Mouse (Mus musculus): ENCODE data around the gene Szt2. TPM values are rescaled to one million over a fixed set of nuclear protein-coding genes. Genes with fewer than 3 reads are reported as not detected.

The Szt2 gene
- polyA plus RNA-seq, 1 experiment from 2014 or later, result 9.0 TPM

GRCm38 (mm10) chr4:118350864-118351263 lies 58.2 kb downstream of the Szt2 start:
- Histone ChIP-seq H3K27ac (replicated peaks) (no peak overlapping the region), H3K36me3 (no peaks in the 10 kb centered on the region), H3K4me2 (no peak overlapping the region), H3K9ac (no peak overlapping the region), H3K4me3 (no peak overlapping the region), H3K27me3 (no peaks in the 10 kb centered on the region), H3K4me1 (replicated peaks) (no peaks in the 10 kb centered on the region), H3K9me3 (no peaks in the 10 kb centered on the region)
- 86% methylated on average over 2 of the region's 2 CpGs for WGBS
- no peak for ATAC-seq (ENCODE audit: low FRiP score, low read depth)

DNA sequence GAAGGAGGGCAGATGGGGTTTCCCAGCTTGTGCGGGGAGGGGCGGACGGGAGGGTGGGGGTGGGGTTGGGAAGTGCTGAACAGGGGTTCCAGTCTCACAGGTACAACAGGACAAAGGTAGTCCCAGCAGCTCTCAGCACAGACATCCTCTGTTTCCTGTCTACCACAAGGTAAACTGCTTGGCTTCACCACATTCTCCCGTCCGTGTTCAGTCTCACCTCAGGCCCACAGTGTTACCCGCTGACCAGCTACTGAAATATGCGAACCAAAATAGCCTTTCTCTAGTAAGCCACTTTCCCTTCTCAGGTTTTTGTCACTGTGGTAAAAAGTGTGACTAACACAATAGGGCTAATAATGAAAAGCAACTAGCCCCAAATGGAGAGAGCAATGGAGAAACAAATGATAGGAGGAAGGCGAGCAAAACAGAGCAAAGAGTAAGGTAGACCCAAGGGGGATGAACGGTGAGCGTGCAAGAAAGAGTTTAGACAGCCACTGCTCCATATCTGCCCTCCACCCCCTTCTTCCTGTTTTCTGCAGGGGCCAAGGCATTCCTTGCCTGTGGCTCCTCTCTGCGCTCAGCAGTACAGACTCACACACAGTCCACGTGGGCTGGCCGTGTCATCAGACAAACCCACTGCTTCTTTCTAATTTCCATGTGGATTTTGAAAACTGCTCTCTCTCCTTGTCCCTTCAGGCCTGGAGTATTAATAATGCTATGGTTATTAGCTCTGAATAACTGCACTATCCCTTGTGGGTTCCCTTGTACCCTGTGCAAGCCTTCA lies 61.4 kb downstream of the Szt2 start:
- 71% methylated on average over 13 of the region's 13 CpGs for WGBS
- ATAC-seq (ENCODE audit: low FRiP score, low read depth), result 0 out of 2 replicates have a peak, but pooled peaks have one; percentile 45

GRCm38 (mm10) chr4:118341447-118341846 lies 67.6 kb downstream of the Szt2 start:
- WGBS, result 80% methylated on average over 3 of the region's 3 CpGs
- Histone ChIP-seq H3K4me3 (no peak overlapping the region), H3K4me2 (no peak overlapping the region), H3K4me1 (replicated peaks) (no peaks in the 10 kb centered on the region), H3K9ac (no peak overlapping the region), H3K27ac (replicated peaks) (no peak overlapping the region), H3K36me3 (no peaks in the 10 kb centered on the region), H3K9me3 (no peaks in the 10 kb centered on the region), H3K27me3 (no peaks in the 10 kb centered on the region)
- no peak for ATAC-seq (ENCODE audit: low FRiP score, low read depth)

More for the DNA sequence above, 61.4 kb downstream of the Szt2 start:
- H3K27ac ChIP-seq (replicated peaks), result no peak overlapping the region
- H3K9ac ChIP-seq, result no peak overlapping the region
- no peak overlapping the region for H3K4me2 ChIP-seq
- H3K27me3 ChIP-seq, result no peaks in the 10 kb centered on the region
- no peaks in the 10 kb centered on the region for H3K36me3 ChIP-seq
- no peaks in the 10 kb centered on the region for H3K9me3 ChIP-seq
- no peaks in the 10 kb centered on the region for H3K4me1 ChIP-seq (replicated peaks)
- no peak overlapping the region for H3K4me3 ChIP-seq

DNA sequence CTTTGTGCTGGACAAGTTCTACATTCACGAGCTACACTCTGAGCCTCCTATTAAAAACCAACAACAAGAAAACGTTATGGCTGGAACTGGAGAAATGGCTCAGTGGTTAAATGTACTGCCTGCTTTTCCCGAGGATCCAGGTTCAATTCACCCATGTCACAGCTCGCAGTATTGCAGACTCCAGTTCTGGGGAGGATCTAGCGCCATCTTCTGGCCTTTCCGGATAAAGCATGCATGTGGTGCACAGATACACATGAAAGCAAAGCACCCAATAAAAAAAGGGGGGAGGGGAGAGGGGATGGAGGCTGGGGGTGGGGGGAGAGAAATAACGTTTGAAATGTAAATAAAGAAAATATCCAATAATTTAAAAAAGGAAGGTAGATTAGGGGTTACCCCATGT lies 72.4 kb downstream of the Szt2 start:
- WGBS, result 16% methylated on average over 7 of the region's 7 CpGs
- Histone ChIP-seq H3K4me3 (no peak overlapping the region), H3K9ac (no peak overlapping the region), H3K4me1 (replicated peaks) (no peaks in the 10 kb centered on the region), H3K27me3 (no peaks in the 10 kb centered on the region), H3K9me3 (no peaks in the 10 kb centered on the region), H3K36me3 (no peaks in the 10 kb centered on the region), H3K4me2 (no peak overlapping the region), H3K27ac (replicated peaks) (no peak overlapping the region)
- no peak for ATAC-seq (ENCODE audit: low FRiP score, low read depth)

DNA sequence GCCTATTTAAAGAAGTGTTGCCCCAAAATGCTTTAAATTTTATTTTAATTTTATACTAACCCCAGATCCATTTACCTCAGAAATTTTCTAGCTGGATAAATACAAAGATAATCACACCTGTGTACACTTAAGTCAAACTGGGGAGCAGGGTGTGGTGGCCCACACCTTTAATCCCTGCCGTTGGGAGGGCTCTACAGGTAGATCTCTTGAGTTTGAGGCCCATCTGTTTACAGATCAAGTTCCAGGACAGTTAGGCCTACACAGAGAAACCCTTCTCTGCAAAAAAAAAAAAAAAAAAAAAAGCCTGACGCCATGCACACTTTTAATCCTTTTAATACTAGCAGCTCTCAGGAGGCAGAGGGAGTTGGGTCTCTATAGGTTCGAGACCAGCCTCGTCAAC lies 73.1 kb downstream of the Szt2 start:
- no peak overlapping the region for H3K9ac ChIP-seq
- no peak overlapping the region for H3K27ac ChIP-seq (replicated peaks)
- no peaks in the 10 kb centered on the region for H3K4me1 ChIP-seq (replicated peaks)
- WGBS, result 86% methylated on average over 4 of the region's 4 CpGs
- no peaks in the 10 kb centered on the region for H3K9me3 ChIP-seq
- no peaks in the 10 kb centered on the region for H3K36me3 ChIP-seq
- ATAC-seq (ENCODE audit: low FRiP score, low read depth), result no peak
- no peaks in the 10 kb centered on the region for H3K27me3 ChIP-seq
- H3K4me3 ChIP-seq, result no peak overlapping the region
- no peak overlapping the region for H3K4me2 ChIP-seq

GRCm38 (mm10) chr4:118331777-118332176 lies 77.3 kb downstream of the Szt2 start:
- H3K27ac ChIP-seq (replicated peaks), result no peak overlapping the region
- no peak overlapping the region for H3K4me2 ChIP-seq

DNA sequence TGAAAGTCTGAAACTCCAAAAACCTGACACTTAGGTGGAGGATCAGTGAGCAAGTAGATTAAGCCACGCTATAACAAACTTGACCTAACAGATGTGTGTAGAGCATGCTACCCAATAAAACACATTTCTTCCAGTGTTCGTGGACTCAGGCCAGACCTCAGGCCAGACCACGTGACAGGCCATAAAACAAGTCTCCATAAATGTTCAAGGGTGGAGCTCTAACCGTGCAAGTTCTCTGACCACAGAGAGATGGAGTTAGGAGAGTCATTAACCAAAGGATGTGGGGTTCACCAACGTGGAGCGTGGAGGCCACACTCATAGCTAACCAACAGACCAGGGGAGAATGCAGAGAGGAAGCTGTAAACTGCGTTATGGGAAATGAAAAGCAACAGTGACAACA lies 82.6 kb downstream of the Szt2 start:
- Histone ChIP-seq H3K4me1 (replicated peaks) (no peaks in the 10 kb centered on the region), H3K9me3 (no peaks in the 10 kb centered on the region), H3K27ac (replicated peaks) (no peak overlapping the region), H3K27me3 (no peaks in the 10 kb centered on the region), H3K4me2 (no peak overlapping the region), H3K4me3 (no peak overlapping the region), H3K36me3 (no peaks in the 10 kb centered on the region), H3K9ac (no peak overlapping the region)
- 81% methylated on average over 7 of the region's 7 CpGs for WGBS
- ATAC-seq (ENCODE audit: low FRiP score, low read depth), result no peak

More at GRCm38 (mm10) chr4:118331777-118332176, 77.3 kb downstream of the Szt2 start:
- Histone ChIP-seq H3K9ac (no peak overlapping the region), H3K4me3 (no peak overlapping the region), H3K27me3 (no peaks in the 10 kb centered on the region), H3K9me3 (no peaks in the 10 kb centered on the region), H3K4me1 (replicated peaks) (no peaks in the 10 kb centered on the region), H3K36me3 (no peaks in the 10 kb centered on the region)
- WGBS, result 58% methylated on average over 4 of the region's 4 CpGs
- ATAC-seq (ENCODE audit: low FRiP score, low read depth), result no peak

- WGBS, result 72% methylated on average over 2 of the region's 2 CpGs
These were observed 88.4 kb downstream of the Szt2 start for GRCm38 (mm10) chr4:118320636-118321035.

GRCm38 (mm10) chr4:118319706-118320344 lies 89.2 kb downstream of the Szt2 start:
- Histone ChIP-seq H3K27me3 (no peaks in the 10 kb centered on the region), H3K27ac (replicated peaks) (no peak overlapping the region), H3K4me1 (replicated peaks) (peaks cover 10% of the 10 kb centered on the region), H3K36me3 (no peaks in the 10 kb centered on the region), H3K9me3 (no peaks in the 10 kb centered on the region), H3K4me3 (no peak overlapping the region), H3K4me2 (peak overlapping the region; percentile 21), H3K9ac (no peak overlapping the region)
- ATAC-seq (ENCODE audit: low FRiP score, low read depth), result peak; percentile 57
- 28% methylated on average over 8 of the region's 8 CpGs for WGBS

More at GRCm38 (mm10) chr4:118320636-118321035, 88.4 kb downstream of the Szt2 start:
- no peaks in the 10 kb centered on the region for H3K27me3 ChIP-seq
- H3K4me2 ChIP-seq, result no peak overlapping the region
- no peaks in the 10 kb centered on the region for H3K9me3 ChIP-seq
- no peak overlapping the region for H3K9ac ChIP-seq
- peaks cover 10% of the 10 kb centered on the region for H3K4me1 ChIP-seq (replicated peaks)
- no peak for ATAC-seq (ENCODE audit: low FRiP score, low read depth)
- H3K4me3 ChIP-seq, result no peak overlapping the region
- H3K36me3 ChIP-seq, result no peaks in the 10 kb centered on the region
- H3K27ac ChIP-seq (replicated peaks), result no peak overlapping the region

DNA sequence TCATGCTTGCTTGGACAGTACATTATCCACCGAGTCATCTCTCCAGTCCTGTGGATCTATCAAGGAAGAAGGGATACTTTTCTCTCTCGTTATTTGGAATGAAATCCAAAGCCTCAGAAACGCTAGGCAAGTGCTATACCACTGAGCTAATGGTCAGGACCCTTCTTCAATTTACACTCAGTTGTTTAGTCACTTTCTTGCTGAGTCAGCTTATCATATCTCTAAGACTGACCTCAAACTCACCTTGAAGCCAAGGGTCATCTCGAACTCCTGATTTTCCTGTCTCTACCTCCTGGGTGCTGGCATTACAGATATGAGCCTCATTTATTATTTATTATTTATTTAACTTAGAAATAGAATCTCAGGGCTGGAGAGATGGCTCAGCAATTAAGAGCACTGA lies 92.4 kb downstream of the Szt2 start:
- Histone ChIP-seq H3K9ac (no peak overlapping the region), H3K4me3 (no peak overlapping the region), H3K9me3 (no peaks in the 10 kb centered on the region), H3K27ac (replicated peaks) (no peak overlapping the region), H3K4me2 (no peak overlapping the region), H3K4me1 (replicated peaks) (peaks cover 10% of the 10 kb centered on the region), H3K27me3 (no peaks in the 10 kb centered on the region), H3K36me3 (no peaks in the 10 kb centered on the region)
- 85% methylated on average over 4 of the region's 4 CpGs for WGBS
- ATAC-seq (ENCODE audit: low FRiP score, low read depth), result no peak

DNA sequence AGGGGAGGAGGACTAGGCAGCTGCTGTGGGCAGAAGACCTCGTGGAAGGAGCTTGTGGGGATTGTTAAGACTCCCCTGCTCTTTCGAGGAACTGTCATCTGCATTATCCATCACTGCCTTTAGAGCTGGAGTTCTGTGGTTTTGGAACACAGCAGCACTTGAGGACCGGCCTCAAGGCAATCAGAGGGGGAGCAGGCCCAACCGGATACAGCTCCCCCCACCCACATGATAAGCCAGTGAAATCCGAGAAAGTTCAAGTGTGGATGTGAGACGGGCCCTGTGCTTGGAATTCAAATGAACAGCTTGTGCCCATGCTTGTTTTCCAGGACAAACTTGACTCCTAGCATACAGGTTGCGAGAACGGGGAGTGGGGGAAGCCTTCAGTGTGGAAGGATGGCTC lies 93.8 kb downstream of the Szt2 start:
- no peaks in the 10 kb centered on the region for H3K9me3 ChIP-seq
- ATAC-seq (ENCODE audit: low FRiP score, low read depth), result no peak
- H3K36me3 ChIP-seq, result no peaks in the 10 kb centered on the region
- no peak overlapping the region for H3K9ac ChIP-seq
- no peak overlapping the region for H3K4me3 ChIP-seq
- WGBS, result 63% methylated on average over 8 of the region's 8 CpGs
- H3K27me3 ChIP-seq, result no peaks in the 10 kb centered on the region
- H3K4me1 ChIP-seq (replicated peaks), result peaks cover 10% of the 10 kb centered on the region
- H3K27ac ChIP-seq (replicated peaks), result no peak overlapping the region
- no peak overlapping the region for H3K4me2 ChIP-seq
